Mouse (Mus musculus): Measurements from ENCODE around the gene Filip1.

The Filip1 gene

GRCm38 (mm10) chr9:79979274-79979673 lies 33.4 kb downstream of the Filip1 start:
- no peak for DNase-seq

- DNase-seq = no peak
Observed at GRCm38 (mm10) chr9:79978228-79979024, 34.2 kb downstream of the Filip1 start.

GRCm38 (mm10) chr9:79977549-79977971 lies 35.1 kb downstream of the Filip1 start:
- DNase-seq = peak; percentile 46

GRCm38 (mm10) chr9:79976789-79977188 lies 35.9 kb downstream of the Filip1 start:
- no peak for DNase-seq

GRCm38 (mm10) chr9:79975121-79975520 lies 37.5 kb downstream of the Filip1 start:
- no peak for DNase-seq

- no peak for DNase-seq
Observed at GRCm38 (mm10) chr9:79973582-79973981, 39.1 kb downstream of the Filip1 start.

- no peak for DNase-seq
Observed at GRCm38 (mm10) chr9:79972705-79973104, 39.9 kb downstream of the Filip1 start.

GRCm38 (mm10) chr9:79971619-79972018 lies 41.0 kb downstream of the Filip1 start:
- DNase-seq = no peak

- DNase-seq = no peak
Observed at GRCm38 (mm10) chr9:79970659-79971118, 42.0 kb downstream of the Filip1 start.

- DNase-seq = no peak
Observed at GRCm38 (mm10) chr9:79969544-79969943, 43.1 kb downstream of the Filip1 start.

- DNase-seq = no peak
Observed at GRCm38 (mm10) chr9:79966711-79967487, 45.8 kb downstream of the Filip1 start.

GRCm38 (mm10) chr9:79965600-79966392 lies 46.9 kb downstream of the Filip1 start:
- no peak for DNase-seq

GRCm38 (mm10) chr9:79965003-79965402 lies 47.6 kb downstream of the Filip1 start:
- DNase-seq = no peak

- DNase-seq = peak; percentile 58
Observed at GRCm38 (mm10) chr9:79961630-79962285, 50.9 kb downstream of the Filip1 start.

GRCm38 (mm10) chr9:79960453-79960852 lies 52.2 kb downstream of the Filip1 start:
- DNase-seq = no peak

GRCm38 (mm10) chr9:79958395-79958794 lies 54.3 kb downstream of the Filip1 start:
- no peak for DNase-seq

GRCm38 (mm10) chr9:79954944-79955343 lies 57.7 kb downstream of the Filip1 start:
- no peak for DNase-seq

- DNase-seq = no peak
Observed at GRCm38 (mm10) chr9:79951984-79952383, 60.7 kb downstream of the Filip1 start.

GRCm38 (mm10) chr9:79951339-79951738 lies 61.3 kb downstream of the Filip1 start:
- no peak for DNase-seq

- DNase-seq = no peak
Observed at GRCm38 (mm10) chr9:79950666-79951065, 62.0 kb downstream of the Filip1 start.

- no peak for DNase-seq
Observed at GRCm38 (mm10) chr9:79950038-79950437, 62.6 kb downstream of the Filip1 start.

- no peak for DNase-seq
Observed at GRCm38 (mm10) chr9:79948376-79948775, 64.3 kb downstream of the Filip1 start.

GRCm38 (mm10) chr9:79947973-79948372 lies 64.7 kb downstream of the Filip1 start:
- no peak for DNase-seq
